Mouse (Mus musculus) limb, embryonic 10.5 days (tissue): ENCODE measurements at regions not wholly inside any gene's neighbourhood (a gene's known extent, or its start where the extent isn't known, plus 50 kb on each side); places are given as distances from the start of the nearest gene placed in this dataset.

ENCODE experiments used
- DNase-seq: peaks from one replicate; pipeline ENCODE4 v3.0.0-alpha.2; 2017; ENCODE audit warnings: low spot score
- H3K27ac ChIP-seq: fragments of 300-500 bp; sonication (generic); 2 replicates; pipeline ENCODE4 v1.5.1; 2016; ENCODE audit warnings: mild to moderate bottlenecking
- H3K27me3 ChIP-seq: fragments of 300-500 bp; sonication (generic); 2 replicates; pipeline ENCODE4 v1.6.1; 2016; ENCODE audit warnings: low read depth, mild to moderate bottlenecking; ENCODE audit not compliant: poor library complexity, severe bottlenecking
- H3K36me3 ChIP-seq: fragments of 300-500 bp; sonication (generic); 2 replicates; pipeline ENCODE4 v1.6.1; 2016; ENCODE audit warnings: mild to moderate bottlenecking, moderate library complexity
- H3K4me1 ChIP-seq: fragments of 300-500 bp; sonication (generic); 2 replicates; pipeline ENCODE4 v1.6.1; 2016
- H3K4me3 ChIP-seq: fragments of 300-500 bp; sonication (generic); 2 replicates; pipeline ENCODE4 v1.5.1; 2016; ENCODE audit warnings: mild to moderate bottlenecking, moderate library complexity
- H3K9me3 ChIP-seq: fragments of 300-500 bp; sonication (generic); replicated peaks from 2 replicates; pipeline ENCODE4 v1.6.1; 2016; ENCODE audit warnings: mild to moderate bottlenecking
- WGBS: fragments of 180-500 bp; shearing (Covaris S2); methylation state at CpG from one replicate; pipeline ENCODE4 v1.1.7; 2016; 5-methylcytosine and 5-hydroxymethylcytosine counted together

DNA sequence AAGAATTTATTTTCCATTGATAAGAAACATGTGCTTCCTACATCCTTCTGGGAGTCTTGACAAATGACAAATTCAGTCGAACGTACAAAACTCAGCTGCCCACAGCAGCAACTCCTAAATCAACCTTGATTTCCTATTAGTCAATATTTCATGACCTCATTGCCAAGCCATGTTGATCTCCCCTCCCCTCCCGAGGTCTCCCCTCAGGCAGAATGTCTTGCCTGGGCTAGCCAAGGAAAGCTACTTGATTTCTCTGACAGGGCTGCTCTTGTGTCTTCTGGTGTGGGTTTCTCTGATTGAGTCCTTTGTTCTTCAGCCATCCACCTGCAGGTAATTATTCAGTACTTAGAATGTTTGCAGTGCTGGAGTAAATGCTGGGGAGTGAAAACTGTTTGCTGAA lies 58.7 kb upstream of the Tpm1 start:
- Histone ChIP-seq H3K27ac (peak overlapping the region; percentile 4; the same call in 1 of the 2 replicates), H3K27me3 (no peaks in the 10 kb centered on the region), H3K4me3 (no peak overlapping the region), H3K9me3 (no peaks in the 10 kb centered on the region), H3K36me3 (no peaks in the 10 kb centered on the region), H3K4me1 (peaks cover 47% of the 10 kb centered on the region)
- 12% methylated on average over 3 of the region's 3 CpGs for WGBS
- peak; percentile 48 for DNase-seq

DNA sequence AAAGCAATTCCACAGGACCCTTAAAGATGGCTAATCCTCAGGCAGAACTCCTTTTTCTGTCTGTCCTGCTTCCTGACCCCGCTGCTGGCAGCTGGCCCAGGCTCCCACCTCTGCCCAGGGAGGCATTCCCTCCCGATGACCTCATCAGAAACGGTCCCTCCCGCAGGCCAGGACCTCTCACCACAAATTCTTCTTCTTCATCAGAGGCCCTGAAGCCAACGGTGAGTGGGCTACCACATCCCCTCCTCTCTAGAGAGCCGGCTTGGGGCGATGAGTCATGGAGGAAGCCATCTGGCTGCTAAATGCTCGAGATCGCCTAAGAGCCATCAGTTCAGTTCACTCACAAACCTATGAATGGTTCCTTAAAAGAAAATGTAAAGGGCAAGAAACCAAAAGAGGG lies 56.7 kb upstream of the Tpm1 start:
- peaks cover 44% of the 10 kb centered on the region for H3K4me1 ChIP-seq
- no peaks in the 10 kb centered on the region for H3K36me3 ChIP-seq
- peak overlapping the region; percentile 7; the same call in 1 of the 2 replicates for H3K27ac ChIP-seq

DNA sequence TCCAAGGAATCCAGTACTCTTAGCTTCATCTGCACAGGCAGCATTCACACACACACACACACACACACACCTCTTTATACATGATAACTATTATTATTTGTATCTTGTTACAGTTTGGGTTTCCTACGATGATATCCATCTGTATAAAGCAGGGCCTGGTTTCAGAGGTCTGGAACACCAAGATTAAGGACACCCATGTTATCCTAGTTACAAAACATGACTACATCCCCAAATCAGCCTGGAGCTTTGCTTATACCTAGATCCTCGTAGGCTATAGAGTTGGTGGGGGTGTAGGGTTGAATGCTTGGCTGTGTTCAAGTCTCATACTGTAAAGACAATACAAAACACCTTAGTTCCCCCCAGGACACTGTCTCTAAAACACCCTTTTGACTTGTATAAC lies 56.0 kb upstream of the Tpm1 start:
- Histone ChIP-seq H3K9me3 (no peaks in the 10 kb centered on the region), H3K36me3 (no peaks in the 10 kb centered on the region), H3K27ac (peak overlapping the region; percentile 7; the same call in 1 of the 2 replicates), H3K4me3 (no peak overlapping the region), H3K27me3 (no peaks in the 10 kb centered on the region), H3K4me1 (peaks cover 45% of the 10 kb centered on the region)
- peak; percentile 20 for DNase-seq
- 85% methylated on average over 2 of the region's 2 CpGs for WGBS

More for the DNA sequence above, 56.7 kb upstream of the Tpm1 start:
- WGBS, result 17% methylated on average over 9 of the region's 9 CpGs
- Histone ChIP-seq H3K4me3 (no peak overlapping the region), H3K27me3 (no peaks in the 10 kb centered on the region), H3K9me3 (no peaks in the 10 kb centered on the region)
- DNase-seq, result peak; percentile 53

DNA sequence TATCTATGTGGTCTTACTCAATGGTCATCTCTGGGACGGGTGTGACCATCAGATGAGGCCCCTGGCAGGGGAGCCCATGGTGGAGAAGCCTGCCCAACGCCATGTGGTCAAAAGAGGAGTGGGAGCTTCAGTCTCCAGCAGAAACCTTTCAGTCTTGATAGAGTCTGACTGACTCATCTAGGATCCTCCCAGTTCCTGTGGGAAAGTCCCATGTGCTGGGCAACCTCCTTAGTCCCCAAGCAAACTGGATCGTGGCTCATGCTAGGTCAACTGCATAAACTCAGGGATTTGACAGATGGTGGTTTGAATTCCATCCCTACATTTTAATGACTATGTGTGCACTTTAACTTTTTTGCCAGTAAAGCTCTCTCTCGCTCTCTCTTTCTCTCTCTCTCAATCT lies 55.4 kb upstream of the Tpm1 start:
- Histone ChIP-seq H3K27ac (no peak overlapping the region), H3K4me3 (no peak overlapping the region), H3K36me3 (no peaks in the 10 kb centered on the region), H3K9me3 (no peaks in the 10 kb centered on the region), H3K27me3 (no peaks in the 10 kb centered on the region), H3K4me1 (peaks cover 46% of the 10 kb centered on the region)
- peak; percentile 19 for DNase-seq
- WGBS, result 87% methylated on average over 4 of the region's 4 CpGs

DNA sequence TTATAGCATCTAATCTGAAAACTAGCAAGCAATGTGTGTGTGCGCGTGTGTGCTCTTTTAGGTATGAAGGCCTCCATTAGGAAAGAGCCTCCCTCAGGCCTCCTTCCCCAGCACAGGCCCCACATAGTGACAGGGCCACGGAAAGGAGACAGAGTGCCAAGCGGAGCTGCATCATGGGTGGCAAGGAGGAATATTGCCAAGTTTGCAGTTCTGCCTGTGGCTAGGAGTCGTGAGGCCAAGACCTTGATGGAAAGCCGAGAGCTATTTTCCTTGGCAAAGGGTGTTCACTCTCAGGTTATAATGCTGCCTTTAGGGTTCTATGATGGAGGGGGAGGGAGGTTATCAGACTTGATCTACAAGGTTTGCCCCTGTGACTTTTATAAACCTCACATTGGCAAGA lies 53.4 kb upstream of the Tpm1 start:
- no peak overlapping the region for H3K27ac ChIP-seq
- H3K36me3 ChIP-seq, result no peaks in the 10 kb centered on the region
- peaks cover 41% of the 10 kb centered on the region for H3K4me1 ChIP-seq
- no peaks in the 10 kb centered on the region for H3K27me3 ChIP-seq
- H3K9me3 ChIP-seq, result no peaks in the 10 kb centered on the region
- 72% methylated on average over 6 of the region's 6 CpGs for WGBS
- no peak for DNase-seq
- no peak overlapping the region for H3K4me3 ChIP-seq

DNA sequence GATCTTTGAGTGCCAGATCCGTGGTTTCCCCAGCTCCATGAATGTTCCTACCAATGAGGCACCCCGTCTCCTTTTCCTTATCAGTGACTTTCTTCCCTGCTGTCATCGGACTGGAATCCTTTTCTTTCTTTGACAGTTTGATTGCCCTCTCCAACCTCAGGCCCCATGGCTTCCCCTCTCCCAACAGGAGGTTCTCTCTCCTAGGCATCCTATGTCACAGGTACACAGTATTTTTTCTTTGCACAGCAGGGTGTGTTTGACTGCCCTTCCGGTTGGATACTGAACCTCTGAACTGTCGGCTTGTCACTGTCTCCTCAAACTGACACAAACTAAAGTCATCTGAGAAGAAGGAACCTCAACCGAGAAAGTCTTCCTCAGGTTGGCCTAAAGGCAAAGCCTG lies 50.3 kb upstream of the Tpm1 start:
- Histone ChIP-seq H3K36me3 (no peaks in the 10 kb centered on the region), H3K27ac (no peak overlapping the region), H3K9me3 (no peaks in the 10 kb centered on the region), H3K4me3 (no peak overlapping the region), H3K4me1 (peaks cover 23% of the 10 kb centered on the region), H3K27me3 (no peaks in the 10 kb centered on the region)
- no peak for DNase-seq
- 33% methylated on average over 6 of the region's 6 CpGs for WGBS
